Mouse (Mus musculus) stomach, embryonic 16.5 days (tissue): ENCODE measurements around the gene Pld1. TPM values are rescaled to one million over a fixed set of nuclear protein-coding genes. Genes with fewer than 3 reads are reported as not detected.

ENCODE experiments used
- ATAC-seq: fragments of 200-750 bp; cut with Nextera tagmentation; 2 replicates; pipeline ENCODE4 v1.8.0; 2017; ENCODE audit warnings: moderate number of reproducible peaks, moderate TSS enrichment; ENCODE audit not compliant: insufficient read depth, low FRiP score
- H3K27ac ChIP-seq: fragments of 300-500 bp; sonication (generic); 2 replicates; pipeline ENCODE4 v1.5.1; 2014; ENCODE audit warnings: low read length
- H3K27me3 ChIP-seq: fragments of 300-500 bp; sonication (generic); 2 replicates; pipeline ENCODE4 v1.6.1; 2014; ENCODE audit warnings: low read length, control low read depth, mixed read lengths; ENCODE audit not compliant: control insufficient read depth, insufficient read depth
- H3K36me3 ChIP-seq: fragments of 300-500 bp; sonication (generic); 2 replicates; pipeline ENCODE4 v1.6.1; 2014; ENCODE audit warnings: low read length; ENCODE audit not compliant: control insufficient read depth, insufficient read depth
- H3K4me1 ChIP-seq: fragments of 300-500 bp; sonication (generic); 2 replicates; pipeline ENCODE4 v1.6.1; 2014; ENCODE audit warnings: low read length, control low read depth, mixed read lengths; ENCODE audit not compliant: control insufficient read depth, insufficient read depth
- H3K4me2 ChIP-seq: fragments of 300-500 bp; sonication (generic); 2 replicates; pipeline ENCODE4 v1.6.1; 2014; ENCODE audit warnings: low read depth, low read length, mixed read lengths
- H3K4me3 ChIP-seq: fragments of 300-500 bp; sonication (generic); replicated peaks from 2 replicates; pipeline ENCODE4 v1.5.1; 2014; ENCODE audit warnings: mild to moderate bottlenecking, low read length
- H3K9ac ChIP-seq: fragments of 300-500 bp; sonication (generic); 2 replicates; pipeline ENCODE4 v1.6.1; 2014; ENCODE audit warnings: low read length
- H3K9me3 ChIP-seq: fragments of 300-500 bp; sonication (generic); replicated peaks from 2 replicates; pipeline ENCODE4 v1.6.1; 2016; ENCODE audit warnings: low read length, control low read depth; ENCODE audit not compliant: control insufficient read depth
- WGBS: fragments of 180-500 bp; shearing (Covaris S2); extraction: QIAGEN DNeasy Blood & Tissue Kit; methylation state at CpG from one replicate; pipeline ENCODE4 v1.1.7; 2014; 5-methylcytosine and 5-hydroxymethylcytosine counted together
- polyA plus RNA-seq: library from polyadenylated mRNA; unstranded; fragments of >200 nt; fragmentation: Nextera tagmentation; extraction: Ambion mirVana; gene quantifications from 2 replicates; pipeline ENCODE4 v1.2.1, GENCODE M21; 2015

Gene Pld1
- polyA plus RNA-seq, 1 experiment from 2014 or later, result 11.4 TPM

DNA sequence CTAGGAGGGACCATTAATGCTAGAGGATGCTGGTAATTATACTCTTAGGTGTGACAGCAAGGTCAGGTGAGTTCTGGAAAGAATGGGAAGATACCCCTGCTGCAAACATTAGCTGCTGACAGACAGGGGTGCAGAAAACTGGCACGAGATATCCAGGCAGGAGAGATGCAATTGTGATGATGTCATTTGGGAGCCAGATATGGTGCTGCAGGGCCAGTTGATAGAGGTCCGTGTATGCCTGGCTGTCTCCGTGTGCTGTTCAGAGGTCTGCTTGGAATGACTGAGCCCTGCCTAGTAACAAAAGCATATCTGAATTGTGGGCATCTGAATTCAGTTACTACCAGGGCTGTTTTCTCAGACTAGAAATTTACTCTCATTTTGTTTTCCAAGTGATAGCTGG is 144.7 kb downstream of the Pld1 start:
- Histone ChIP-seq H3K36me3 (no peaks in the 10 kb centered on the region), H3K4me3 (no peak overlapping the region), H3K27me3 (no peaks in the 10 kb centered on the region), H3K4me1 (no peaks in the 10 kb centered on the region), H3K9me3 (no peaks in the 10 kb centered on the region), H3K9ac (no peak overlapping the region), H3K4me2 (no peak overlapping the region), H3K27ac (no peak overlapping the region)
- WGBS, result 67% methylated on average over 3 of the region's 3 CpGs
- ATAC-seq, result no peak

- Histone ChIP-seq H3K4me1 (no peaks in the 10 kb centered on the region), H3K4me2 (no peak overlapping the region), H3K27ac (no peak overlapping the region), H3K27me3 (no peaks in the 10 kb centered on the region), H3K4me3 (no peak overlapping the region), H3K9ac (no peak overlapping the region), H3K36me3 (no peaks in the 10 kb centered on the region), H3K9me3 (no peaks in the 10 kb centered on the region)
- no peak for ATAC-seq
- 85% methylated on average over 2 of the region's 2 CpGs for WGBS
Measured at GRCm38 (mm10) chr3:28084281-28084680, 145.8 kb downstream of the Pld1 start.

- Histone ChIP-seq H3K4me1 (no peaks in the 10 kb centered on the region), H3K9me3 (no peaks in the 10 kb centered on the region), H3K4me2 (no peak overlapping the region), H3K36me3 (no peaks in the 10 kb centered on the region), H3K9ac (no peak overlapping the region), H3K27me3 (no peaks in the 10 kb centered on the region), H3K27ac (no peak overlapping the region), H3K4me3 (no peak overlapping the region)
- 65% methylated on average over 1 of the region's 1 CpGs for WGBS
- no peak for ATAC-seq
Measured at GRCm38 (mm10) chr3:28091296-28091695, 152.8 kb downstream of the Pld1 start.

DNA sequence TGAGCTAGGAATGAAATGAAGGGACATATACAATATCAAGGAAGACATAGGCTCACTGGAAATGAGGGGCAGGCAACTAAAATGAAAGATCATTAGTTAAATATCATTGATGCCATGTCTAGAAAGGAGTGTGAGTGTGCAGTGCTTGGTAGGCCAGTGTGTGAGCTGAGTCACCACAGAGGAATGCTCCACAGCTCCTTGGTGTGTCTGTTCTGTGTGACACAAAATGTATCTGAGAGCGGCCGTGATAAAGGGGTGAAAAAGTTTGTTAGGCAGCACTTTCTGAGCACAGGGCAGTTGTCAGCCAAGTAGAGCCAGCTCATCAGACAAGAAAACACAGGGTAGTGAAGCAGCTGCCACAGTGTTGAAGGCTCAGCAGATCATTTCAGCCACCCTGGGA is 153.2 kb downstream of the Pld1 start:
- H3K4me3 ChIP-seq, result no peak overlapping the region
- H3K27ac ChIP-seq, result no peak overlapping the region
- H3K27me3 ChIP-seq, result no peaks in the 10 kb centered on the region
- no peak overlapping the region for H3K4me2 ChIP-seq
- H3K4me1 ChIP-seq, result no peaks in the 10 kb centered on the region
- no peak for ATAC-seq
- WGBS, result 70% methylated on average over 2 of the region's 2 CpGs
- no peak overlapping the region for H3K9ac ChIP-seq
- no peaks in the 10 kb centered on the region for H3K9me3 ChIP-seq
- no peaks in the 10 kb centered on the region for H3K36me3 ChIP-seq

DNA sequence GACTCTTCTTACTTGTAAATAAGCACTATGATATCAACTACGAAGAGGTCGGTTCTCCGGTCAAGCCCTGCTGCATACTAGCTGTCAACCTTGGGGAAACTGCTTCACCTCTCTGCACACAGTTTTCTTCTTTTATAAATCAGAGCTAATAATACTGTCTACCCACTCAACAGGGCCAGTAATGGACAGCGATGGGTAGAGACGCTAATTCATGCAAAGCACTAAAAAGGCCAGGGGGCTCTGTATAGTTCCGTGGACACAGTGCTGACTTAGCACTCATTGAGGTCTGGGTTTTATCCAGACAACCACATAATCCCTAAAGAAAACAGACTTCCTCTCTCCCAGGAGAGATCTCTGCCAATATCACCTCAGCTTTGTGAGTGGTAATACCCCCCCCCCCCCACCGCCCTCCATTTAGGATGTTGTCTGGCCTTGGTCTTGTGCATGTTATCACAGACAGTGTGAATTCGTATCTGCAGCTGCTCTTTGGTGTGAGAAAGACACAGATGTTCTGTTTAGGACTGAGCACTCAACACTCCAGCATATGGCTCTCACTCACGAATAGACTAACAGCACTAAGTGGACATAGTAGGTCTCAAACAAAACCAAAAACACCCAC is 155.3 kb downstream of the Pld1 start:
- H3K4me1 ChIP-seq, result no peaks in the 10 kb centered on the region
- no peaks in the 10 kb centered on the region for H3K36me3 ChIP-seq
- H3K9ac ChIP-seq, result no peak overlapping the region
- H3K4me3 ChIP-seq, result no peak overlapping the region
- WGBS, result 68% methylated on average over 9 of the region's 9 CpGs
- no peaks in the 10 kb centered on the region for H3K9me3 ChIP-seq
- no peak overlapping the region for H3K27ac ChIP-seq
- H3K27me3 ChIP-seq, result no peaks in the 10 kb centered on the region
- no peak overlapping the region for H3K4me2 ChIP-seq
- no peak for ATAC-seq

- no peaks in the 10 kb centered on the region for H3K27me3 ChIP-seq
- H3K36me3 ChIP-seq, result no peaks in the 10 kb centered on the region
- 94% methylated on average over 9 of the region's 9 CpGs for WGBS
- H3K9me3 ChIP-seq, result no peaks in the 10 kb centered on the region
- no peaks in the 10 kb centered on the region for H3K4me1 ChIP-seq
- no peak overlapping the region for H3K27ac ChIP-seq
- H3K9ac ChIP-seq, result no peak overlapping the region
- H3K4me3 ChIP-seq, result no peak overlapping the region
- ATAC-seq, result no peak
- H3K4me2 ChIP-seq, result no peak overlapping the region
Measured at GRCm38 (mm10) chr3:28095451-28095850, 157.0 kb downstream of the Pld1 start.

DNA sequence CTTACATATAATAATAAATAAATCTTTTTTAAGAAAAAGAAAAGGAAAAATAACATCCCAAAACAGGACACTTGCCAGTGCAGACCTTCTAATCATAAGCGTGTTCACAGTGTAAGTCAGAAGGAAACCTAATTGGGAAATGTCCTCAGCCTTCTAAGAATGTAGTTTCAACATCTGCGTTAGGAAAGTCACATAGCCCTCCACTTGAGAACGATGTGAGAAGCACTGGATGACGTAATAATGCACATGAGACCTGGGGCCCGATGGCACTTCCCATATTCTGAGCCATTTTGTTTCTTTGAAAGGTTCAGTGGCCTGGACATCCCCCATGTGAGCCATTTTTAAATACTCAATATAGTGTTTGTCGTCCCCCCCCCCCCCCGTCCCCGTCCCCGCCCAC is 160.7 kb downstream of the Pld1 start:
- H3K27ac ChIP-seq, result no peak overlapping the region
- H3K9me3 ChIP-seq, result no peaks in the 10 kb centered on the region
- no peak for ATAC-seq
- H3K36me3 ChIP-seq, result no peaks in the 10 kb centered on the region
- no peaks in the 10 kb centered on the region for H3K27me3 ChIP-seq
- no peak overlapping the region for H3K4me3 ChIP-seq
- WGBS, result 88% methylated on average over 8 of the region's 9 CpGs
- no peaks in the 10 kb centered on the region for H3K4me1 ChIP-seq
- H3K9ac ChIP-seq, result no peak overlapping the region
- H3K4me2 ChIP-seq, result no peak overlapping the region

GRCm38 (mm10) chr3:28104992-28105391 is 166.5 kb downstream of the Pld1 start:
- no peak overlapping the region for H3K4me2 ChIP-seq
- no peak overlapping the region for H3K27ac ChIP-seq
- H3K4me3 ChIP-seq, result no peak overlapping the region
- H3K4me1 ChIP-seq, result no peaks in the 10 kb centered on the region
- no peak for ATAC-seq
- H3K36me3 ChIP-seq, result no peaks in the 10 kb centered on the region
- no peaks in the 10 kb centered on the region for H3K9me3 ChIP-seq
- no peak overlapping the region for H3K9ac ChIP-seq
- WGBS, result 87% methylated on average over 1 of the region's 1 CpGs
- H3K27me3 ChIP-seq, result no peaks in the 10 kb centered on the region

GRCm38 (mm10) chr3:28107446-28108004 is 169.0 kb downstream of the Pld1 start:
- peak; percentile 73; the same call in 1 of the 2 replicates for ATAC-seq
- 34% methylated on average over 6 of the region's 6 CpGs for WGBS
- Histone ChIP-seq H3K4me3 (no peak overlapping the region), H3K27me3 (no peaks in the 10 kb centered on the region), H3K27ac (no peak overlapping the region), H3K9ac (no peak overlapping the region), H3K9me3 (no peaks in the 10 kb centered on the region), H3K36me3 (no peaks in the 10 kb centered on the region), H3K4me1 (no peaks in the 10 kb centered on the region), H3K4me2 (no peak overlapping the region)
